Mouse (Mus musculus) c-Kit-positive CD71-positive TER-119-positive erythroid progenitor cells, embryonic 14.5 days (primary cell): ENCODE data around the gene Kif5a.
A peak's percentile ranks its signal among the peaks of the same experiment; 100 is the strongest.

ENCODE experiments used
- DNase-seq: peaks from one replicate; pipeline ENCODE4 v3.0.0-alpha.2; 2013; ENCODE audit warnings: low spot score

Gene Kif5a

DNA sequence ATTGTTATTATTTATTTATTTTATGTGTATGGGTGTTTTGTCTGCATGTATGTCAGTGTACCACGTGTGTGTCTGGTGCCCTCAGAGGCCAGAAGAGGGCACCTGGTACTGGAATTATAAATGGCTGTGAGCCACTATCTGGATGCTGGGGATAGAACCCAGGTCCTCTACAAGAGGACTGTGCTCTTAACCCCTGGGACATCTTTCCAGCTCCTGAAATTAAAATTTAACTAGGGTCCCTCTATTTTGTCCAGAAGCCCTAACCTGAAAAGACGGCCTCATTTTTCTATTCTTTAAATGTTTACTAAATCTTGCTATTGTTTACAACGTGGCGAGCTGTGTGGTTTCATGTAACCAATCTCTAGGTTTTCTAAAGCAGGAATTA is 2.6 kb upstream of the Kif5a start:
- no peak for DNase-seq

DNA sequence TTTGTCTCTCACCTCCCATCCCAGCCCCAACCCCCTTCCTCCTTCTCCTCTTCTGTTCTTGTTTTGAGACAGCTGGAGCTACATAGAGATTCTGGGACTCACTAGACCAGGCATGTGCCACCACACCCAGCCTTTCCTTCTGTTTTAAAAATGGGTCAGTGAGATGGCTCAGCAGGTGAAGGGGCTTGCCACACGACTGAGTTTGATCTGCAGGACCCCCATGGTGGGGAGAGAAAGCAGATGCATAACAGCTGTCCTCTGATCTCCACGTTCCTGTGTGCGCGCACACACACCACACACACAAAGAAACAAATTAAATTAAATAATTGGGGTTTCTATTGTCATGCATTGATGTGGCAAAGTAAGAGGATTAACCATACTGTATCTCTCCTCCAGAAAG is 1.8 kb upstream of the Kif5a start:
- DNase-seq: no peak

DNA sequence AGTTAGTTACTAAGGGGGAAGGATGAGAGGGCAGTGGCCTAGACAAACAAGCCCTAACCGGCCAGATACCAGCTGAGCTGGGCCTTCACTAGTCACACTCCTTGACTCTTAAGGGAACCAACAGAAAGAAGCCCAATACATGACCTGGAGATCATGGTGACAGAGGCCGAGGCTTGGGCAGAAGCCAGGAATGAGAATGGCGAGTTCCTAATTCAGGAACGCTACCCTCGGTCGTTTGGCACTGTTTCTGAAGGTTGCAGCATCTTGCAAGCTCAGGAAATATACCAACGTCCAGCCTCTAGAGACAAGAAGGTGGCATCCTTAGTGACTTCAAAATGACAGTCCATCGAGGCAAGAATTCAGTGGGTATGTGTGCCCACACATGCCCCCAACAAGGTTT is 1.2 kb upstream of the Kif5a start:
- DNase-seq: no peak

DNA sequence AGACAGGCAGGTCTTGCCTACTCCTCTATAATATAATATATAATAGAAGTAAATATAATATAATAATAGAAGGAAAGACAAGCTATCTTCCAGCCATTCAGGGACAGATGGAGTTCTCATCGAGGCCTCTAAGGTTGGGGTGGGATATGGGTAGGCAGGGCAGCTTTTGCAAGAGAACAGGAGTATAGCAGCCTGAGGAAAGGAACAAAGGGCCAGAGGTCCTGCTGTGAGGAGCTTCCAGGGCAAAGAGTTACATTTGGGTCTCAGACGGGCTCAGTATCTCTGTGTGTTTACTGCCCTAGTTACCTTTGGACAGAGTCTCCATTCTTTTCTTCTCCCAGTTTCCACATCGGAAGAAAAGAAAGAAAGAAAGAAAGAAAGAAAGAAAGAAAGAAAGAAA is 483 bp upstream of the Kif5a start:
- no peak for DNase-seq

DNA sequence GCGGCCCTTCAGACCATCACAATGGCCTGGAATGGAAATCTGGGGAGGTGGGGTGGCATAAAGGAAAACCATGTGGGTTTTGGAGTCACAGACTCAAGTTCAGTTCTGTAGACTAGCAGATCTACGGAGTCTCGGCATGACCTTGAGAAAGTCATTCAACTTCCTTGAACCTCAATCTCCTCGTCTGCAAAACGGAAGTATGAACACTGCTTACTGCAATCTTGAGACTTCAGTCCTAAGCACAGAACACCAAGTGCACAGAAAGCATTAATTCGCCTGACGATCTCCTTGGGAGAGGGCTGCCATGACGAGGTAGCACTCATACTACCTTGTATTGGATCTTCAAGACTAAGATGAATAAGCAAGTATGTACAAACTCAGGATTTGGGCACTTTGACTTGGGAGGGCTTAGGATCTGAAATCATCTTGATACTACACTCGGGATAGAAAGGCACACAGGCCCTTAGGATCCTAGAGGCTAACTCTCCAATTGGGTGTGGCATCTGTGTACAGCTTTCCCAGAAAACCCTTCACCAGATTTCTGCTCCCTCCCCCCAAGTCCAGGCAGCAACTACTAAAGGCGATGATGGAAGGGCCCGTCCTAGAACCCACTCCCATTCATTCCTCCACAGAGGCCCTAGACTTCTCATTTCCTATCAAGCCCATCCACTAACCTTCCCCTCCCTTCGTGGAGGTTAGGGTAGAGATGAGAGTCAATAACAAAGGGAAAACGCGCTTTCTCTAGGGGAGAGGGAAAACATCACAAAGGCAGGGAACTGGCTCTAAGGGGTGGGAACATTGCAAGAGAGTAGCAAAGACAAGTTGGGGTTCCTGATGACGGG is 1.2 kb downstream of the Kif5a start:
- DNase-seq: no peak

DNA sequence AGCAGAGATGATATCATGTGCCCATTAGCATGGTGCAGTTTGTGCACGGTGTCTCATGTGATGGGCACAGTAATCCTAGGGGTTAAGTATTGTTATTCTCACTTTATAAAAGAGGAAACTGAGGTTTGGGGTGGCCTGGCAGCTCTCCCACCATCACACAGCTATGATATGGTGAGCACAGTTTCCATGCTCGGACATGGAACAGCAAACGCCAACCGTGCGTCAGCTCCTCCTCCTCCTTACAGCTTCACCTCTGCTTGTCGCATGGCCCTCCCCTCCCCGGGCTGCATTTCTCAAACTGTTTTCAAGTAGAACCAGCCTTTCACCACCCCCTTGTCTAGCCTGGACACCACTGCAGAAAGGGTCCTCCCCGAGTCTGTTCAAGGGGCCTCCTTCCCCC is 4.7 kb downstream of the Kif5a start:
- no peak for DNase-seq

DNA sequence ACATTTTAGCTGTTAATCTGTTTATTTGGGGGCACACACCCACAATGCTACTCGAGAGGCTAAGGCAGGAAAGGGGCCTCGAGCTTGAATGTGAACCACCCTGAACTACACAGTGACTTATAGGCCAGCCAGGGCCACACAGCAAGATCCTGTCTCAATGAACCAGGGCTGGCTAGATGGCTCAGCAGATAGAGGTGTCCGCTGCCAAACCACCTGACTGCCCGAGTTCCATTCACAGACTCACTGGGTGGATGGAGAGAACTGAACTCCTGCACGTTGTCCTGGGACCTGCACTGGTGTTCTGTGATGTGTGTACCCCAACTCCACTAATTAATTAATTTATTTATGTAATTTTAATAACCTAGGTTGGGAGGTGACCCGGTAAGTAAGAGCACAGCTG is 5.4 kb downstream of the Kif5a start:
- no peak for DNase-seq

DNA sequence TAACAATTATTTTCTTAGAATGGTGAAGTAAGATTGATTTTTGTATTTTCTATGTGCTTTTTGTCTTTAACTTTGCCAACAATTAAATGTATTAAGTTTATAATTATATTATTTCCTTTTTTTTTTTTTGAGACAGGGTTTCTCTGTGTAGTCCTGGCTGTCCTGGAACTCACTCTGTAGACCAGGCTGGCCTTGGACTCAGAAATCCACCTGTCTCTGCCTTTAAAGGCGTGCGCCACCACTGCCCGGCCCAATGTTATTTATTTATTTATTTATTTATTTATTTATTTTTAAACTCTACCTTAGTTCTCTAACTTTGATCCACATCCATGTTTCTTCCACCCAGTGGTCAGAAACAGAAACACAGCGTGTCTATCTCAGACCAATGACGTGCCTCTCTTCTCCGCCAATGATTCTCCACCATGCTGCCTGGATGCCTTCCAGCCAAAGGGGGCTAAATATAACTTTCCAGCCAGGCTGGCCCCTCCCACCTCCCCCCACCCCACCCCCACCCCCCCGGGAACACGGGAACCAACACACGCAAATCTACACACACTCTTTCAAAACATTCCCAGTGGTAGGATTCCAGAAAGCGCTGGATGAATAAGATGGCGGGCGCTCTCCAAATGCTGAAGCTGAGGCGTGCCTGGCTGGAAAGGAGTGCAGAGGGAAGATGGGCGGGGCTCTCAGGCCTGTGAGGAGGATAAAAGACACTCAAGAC is 7.4 kb downstream of the Kif5a start:
- peak; percentile 28 for DNase-seq

DNA sequence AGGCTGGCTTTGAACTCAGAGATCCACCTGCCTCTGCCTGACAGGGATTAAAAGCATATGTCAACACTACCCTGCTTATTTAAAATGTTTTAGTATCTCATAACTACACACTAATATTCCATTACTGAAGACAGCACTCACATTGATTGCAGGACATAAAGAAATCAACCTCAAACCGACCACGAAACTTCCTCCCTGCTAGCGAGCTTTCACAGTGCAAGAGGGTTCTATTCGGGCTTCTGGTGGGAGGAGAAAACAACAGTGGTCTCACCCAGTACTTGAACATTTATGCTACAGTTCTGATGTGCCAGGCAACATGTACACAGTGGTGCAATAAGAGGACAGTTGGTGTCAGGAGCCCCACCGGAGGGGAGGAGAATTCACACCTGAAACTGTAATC is 12.3 kb downstream of the Kif5a start:
- no peak for DNase-seq

DNA sequence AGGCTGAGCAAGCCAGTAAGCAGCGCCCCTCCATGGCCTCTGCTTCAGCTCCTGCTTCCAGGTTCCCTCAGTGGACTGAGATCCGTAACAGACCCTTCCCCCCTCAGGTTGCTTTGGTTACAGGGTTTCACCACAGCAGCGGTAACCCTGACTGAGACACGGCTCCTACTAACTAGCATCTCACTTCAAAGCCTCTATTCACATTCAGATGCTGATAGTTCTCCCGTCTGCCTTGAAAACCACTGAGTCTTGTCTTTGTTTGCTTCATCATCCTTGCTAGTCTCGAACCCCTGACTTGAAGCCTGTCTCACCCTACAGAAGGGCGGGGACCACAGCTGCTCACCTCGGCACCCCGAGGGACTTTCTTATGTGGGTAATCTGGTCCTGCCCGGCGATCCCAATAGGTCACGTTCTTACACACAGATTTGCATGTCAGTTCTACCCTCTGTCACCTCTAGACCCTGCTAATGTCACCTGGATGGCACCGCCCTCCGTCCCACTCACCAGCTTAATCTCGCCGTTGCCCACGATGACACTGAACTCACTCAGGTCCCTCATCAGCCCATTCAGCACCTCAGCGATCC is 24.8 kb downstream of the Kif5a start:
- DNase-seq: no peak

DNA sequence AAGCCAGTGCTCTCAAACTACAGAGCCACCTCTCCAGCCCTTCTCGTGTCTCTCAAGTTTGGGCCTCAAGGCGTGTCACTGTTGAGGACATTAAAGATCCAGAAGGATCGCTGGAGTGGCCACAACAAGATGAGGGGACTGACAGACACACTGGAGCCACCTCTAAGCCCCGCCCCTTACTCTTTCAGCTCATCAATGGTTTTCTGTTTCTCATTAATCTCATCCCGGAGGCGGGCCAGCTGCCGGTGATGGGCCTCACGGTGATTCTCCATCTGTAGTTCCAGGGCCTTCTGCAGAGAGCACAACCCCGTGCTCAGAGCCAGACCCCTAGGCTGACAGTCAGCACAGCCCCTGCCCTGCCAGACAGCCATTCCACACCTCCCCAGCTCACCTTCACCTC is 26.6 kb downstream of the Kif5a start:
- no peak for DNase-seq

DNA sequence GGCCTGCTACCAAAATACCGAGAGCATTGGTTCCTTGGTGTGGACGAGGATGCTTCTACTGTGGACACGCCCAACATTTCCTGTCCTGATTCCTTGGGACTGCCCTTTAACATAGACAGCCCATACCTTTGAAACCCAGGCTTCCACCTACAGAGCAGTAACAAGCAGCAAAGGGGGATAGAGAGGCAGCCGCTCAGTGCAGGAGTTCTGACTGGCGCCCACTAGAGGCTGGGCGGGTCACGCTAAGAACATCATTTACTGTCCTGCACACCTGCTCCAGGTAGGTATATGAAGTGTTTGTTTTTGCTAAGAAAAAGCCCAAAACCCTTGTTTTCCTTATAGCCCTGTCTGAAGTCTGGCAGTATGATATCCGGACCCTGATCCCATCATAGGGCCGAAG is 30.0 kb downstream of the Kif5a start:
- DNase-seq: no peak

DNA sequence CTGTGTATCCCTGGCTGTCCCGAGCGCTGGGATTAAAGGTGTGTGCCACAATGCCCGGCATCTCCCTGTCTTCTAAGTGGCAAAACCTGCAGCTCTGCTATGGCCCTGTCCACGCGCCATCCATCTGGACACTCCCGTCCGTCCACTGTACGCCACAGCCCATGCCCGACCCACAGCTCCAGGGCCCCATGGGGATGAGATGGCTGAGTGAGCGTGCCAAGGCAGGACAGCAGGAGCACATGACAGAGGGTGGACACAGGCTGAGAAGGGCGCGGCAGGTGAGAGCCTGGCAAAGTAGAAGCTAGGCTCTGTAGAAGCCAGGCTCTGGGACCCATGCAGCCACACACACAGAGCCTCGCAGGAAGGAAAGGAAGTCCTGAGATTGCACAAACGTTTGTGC is 31.4 kb downstream of the Kif5a start:
- no peak for DNase-seq

DNA sequence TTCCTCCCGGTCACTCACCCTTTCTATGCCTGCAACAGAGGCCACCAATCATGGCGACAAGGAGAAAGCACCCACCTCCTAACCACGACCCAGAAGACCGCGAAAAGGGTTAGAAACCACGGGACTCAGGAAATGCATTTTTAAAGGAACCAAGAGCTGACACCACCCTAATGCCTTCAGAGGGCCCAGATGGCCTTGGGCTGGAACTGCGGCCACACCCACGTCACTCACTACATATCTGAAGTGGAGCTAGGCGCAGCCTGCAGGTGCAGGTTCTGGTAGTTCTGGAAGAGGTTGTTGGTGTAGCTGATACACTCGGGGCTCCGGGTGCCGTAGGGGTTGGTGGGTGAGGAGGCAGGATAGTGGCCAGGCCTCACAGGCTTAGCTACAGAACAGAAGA is 32.5 kb downstream of the Kif5a start:
- no peak for DNase-seq

DNA sequence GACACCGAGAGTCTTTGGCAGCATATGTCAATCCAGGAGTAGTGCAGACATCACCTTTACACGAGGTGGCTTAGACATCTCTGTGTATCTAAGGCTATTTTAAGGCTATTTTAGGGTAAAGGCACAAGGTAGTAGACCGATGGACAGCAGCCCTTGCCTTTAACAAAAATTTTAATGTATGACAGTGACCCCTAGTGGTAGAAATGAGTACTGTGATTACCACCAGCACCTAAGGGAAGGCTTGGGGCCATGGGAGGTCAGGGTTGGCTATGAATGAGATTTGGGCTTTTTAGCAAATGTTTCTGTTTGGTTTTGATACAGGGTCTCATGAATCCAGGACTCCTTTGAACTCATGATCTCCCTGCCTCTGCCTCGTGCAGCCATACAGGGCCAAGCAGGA is 34.3 kb downstream of the Kif5a start:
- peak; percentile 79 for DNase-seq

DNA sequence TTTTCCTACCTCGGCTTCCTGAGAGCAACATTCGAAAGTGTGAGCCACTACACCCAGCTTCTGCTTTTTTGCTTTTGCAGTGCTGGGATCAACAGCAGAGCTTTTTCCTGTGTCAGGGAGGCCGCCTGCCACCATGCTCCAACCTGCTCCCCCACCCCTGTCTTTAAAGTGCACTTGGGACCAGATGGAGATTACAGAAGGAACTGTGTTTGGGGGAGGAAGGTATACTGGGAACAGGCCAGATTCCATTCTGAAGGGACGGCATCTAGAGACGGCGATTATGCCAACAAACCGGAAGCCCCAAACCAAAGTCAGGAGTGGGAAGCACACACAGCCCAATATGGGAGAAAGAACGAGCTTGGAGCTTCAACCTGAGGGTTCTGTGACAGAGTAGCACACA is 36.0 kb downstream of the Kif5a start:
- no peak for DNase-seq

DNA sequence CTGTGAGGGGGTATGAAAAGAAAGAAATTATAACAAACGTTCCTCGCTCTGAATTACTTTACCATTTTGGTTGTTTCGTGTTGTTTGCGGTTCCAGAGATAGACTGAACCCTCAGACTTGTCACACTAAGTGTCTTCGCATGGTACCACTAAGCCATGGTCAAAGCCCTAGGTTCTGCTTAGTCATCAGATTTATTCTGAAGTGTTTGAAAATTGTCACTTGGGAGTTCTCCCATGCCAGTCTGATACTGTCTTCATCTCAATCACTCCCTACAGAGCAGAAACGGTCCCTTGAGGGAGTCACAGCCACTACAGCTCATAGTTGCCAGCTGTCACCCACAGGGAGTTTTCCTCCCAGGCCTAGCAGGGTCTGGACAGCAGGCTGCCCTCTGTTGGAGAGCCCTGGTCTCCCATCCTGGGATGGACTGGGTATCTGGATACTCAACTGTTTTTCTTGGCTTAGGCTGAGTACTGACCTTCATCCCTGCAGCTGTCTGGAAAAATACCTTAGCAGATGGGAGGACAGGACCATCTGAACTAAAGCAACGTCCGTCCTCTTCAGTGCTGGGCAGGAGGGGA is 36.7 kb downstream of the Kif5a start:
- DNase-seq: no peak

DNA sequence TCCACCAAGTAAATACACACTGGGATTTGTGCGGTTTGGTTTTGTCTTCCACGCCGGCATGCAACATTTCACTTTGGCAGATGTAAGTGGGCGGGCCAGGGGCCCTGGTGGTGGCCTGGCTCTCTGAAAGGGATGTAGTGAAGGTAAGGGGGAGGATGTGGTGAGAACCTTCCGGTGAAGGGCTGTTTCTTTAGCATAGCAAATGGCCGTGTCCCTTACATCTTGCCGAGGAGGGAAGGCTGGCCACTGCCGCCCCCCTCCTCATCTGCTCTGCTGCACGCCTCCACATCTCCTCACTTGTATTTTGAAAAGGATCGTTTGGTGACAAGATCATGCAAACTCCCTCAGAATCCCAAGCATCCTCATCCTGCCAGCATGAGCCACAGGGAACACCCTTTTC is 37.4 kb downstream of the Kif5a start:
- DNase-seq: no peak

DNA sequence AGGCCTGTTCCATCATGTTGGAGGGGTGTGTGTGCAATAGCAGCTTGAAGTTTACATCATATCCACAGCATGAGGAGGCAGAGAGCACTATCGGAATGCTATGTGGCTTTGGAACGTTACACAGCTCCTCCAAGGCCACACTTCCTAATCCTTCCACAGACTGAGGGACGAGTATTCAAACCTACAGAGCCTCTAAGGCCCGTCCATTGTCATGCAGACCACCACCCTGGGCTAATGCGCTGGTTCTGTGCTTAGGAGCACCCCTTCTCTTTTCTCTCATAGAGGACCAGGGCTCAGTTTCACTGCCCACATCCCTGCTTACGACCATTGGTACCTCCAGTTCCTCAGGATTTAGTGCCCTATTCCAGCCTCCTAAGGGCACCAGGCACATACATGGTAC is 37.9 kb downstream of the Kif5a start:
- DNase-seq: no peak

DNA sequence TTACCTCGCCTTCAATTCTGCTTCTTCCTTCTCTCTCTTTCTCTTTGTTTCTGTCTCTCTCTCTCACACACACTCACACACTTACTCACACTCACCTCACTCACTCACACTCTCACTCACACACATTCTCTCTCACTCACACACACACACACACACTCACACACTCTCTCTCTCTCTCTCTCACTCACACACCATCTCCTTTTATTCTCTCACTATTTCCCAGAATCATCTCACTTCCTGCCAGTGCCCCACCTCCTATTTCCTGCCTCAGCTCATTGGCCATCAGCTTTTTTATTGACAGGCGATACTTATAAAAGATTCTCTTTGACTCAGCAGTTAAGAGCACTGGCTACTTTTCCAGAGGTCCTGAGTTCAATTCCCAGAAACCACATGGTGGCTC is 44.8 kb downstream of the Kif5a start:
- DNase-seq: no peak

DNA sequence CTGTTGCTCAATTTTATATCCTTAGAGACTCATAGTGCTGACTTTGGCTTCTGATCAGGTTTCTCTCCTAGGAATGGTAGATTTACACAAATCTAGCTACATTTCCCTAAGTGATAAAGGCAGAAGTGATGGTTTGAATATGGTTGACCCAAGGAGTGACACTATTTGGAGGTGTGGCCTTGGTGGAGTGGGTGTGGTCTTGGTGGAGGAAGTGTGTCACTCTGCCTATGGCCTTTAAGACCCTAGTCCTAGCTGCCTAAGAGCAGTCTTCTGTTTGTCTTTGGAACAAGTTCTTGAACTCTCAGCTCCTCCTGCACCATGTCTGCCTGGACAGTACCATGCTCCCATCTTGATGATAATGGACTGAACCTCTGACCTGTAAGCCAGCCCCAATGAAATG is 46.0 kb downstream of the Kif5a start:
- no peak for DNase-seq

DNA sequence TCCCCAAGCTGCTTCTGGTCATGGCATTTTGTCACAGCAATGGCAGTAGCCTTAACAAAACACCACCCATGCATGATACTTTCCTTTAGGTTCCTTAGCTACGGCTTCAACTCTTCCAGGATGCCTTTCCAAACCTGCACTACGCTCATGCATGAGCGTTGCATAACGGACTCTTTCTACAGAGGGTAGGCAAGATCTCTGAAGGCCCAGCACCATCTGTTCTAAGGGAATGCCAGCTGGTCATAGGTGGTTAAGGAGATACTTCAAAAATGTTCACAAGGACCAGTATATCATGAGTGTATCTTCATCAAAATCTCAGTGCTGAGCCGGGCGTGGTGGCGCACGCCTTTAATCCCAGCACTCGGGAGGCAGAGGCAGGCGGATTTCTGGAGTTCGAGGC is 46.7 kb downstream of the Kif5a start:
- no peak for DNase-seq

DNA sequence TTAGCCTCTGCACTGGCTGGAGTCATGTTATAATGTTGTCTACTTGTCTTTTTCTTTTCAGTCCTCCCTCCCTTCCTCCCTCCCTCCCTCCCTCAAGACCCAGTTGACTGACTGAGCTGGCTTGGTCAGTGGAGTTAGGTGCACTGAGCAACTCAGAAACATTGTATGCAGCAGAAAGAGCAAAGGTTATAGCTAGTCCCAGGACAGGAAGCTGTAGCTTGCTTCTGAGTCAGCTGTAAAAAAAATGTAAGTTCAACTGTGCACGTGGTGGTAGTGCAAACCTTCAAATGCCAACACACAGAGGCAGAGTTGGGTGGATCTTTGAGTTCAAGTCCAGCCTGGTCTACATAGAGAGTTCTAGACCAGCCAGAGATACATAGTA is 48.7 kb downstream of the Kif5a start:
- no peak for DNase-seq
